7 mouse cellular contexts compared by ENCODE assay signal in the genomic region with DNA sequence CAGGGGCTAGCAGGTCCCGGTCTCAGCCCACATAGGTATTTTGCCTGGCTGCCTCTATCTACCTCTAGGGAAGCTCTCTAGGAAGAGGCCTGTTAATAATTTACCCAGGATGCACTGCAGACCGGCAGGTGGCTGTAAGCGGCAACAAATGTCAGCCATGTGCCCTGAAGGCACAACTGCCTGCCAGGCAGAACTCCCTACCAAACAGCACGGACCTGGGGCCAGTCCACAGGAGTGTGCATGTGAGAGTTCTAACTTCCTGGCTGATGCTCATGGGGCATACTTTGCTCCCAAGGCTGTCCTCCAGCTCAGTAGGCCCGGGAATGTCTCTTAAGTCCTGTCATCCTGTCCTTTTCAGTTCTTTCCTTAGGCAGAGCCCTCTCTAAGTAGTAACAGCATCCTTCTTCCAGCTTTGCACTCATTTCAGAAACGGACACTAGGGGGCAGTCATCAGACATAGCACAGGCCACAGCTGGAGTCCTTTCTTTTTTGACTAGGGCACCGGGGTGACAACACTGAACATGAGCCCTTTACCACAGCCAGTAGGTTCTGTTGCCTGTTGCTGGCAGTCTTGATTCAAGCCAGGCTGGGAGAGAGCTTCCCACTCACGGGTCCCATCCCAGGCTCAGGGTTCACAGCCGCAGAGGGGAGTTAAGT.
DNase-seq lines count a peak whose midpoint lies in the region; ATAC-seq lines count a peak whose summit lies in the region.

No protein-coding gene starts in this region.

- 41% methylated on average over 9 of the region's 9 CpGs for WGBS in hindbrain, embryonic 16.5 days

- peak; percentile 73 for DNase-seq in T-cell, adult 2 months (ENCODE audit: low spot score)
- peak; percentile 77 for DNase-seq in cerebellum, adult 8-10 months
- peak; percentile 51 to 74 for DNase-seq in frontal cortex, postnatal 14 days (ENCODE audit: low spot score in 2 of 2)
- DNase-seq in layer of hippocampus, postnatal 36 days: peak; percentile 31 to 68
- peak; percentile 78 for DNase-seq in right cerebral cortex, postnatal 14 days

- H3K4me3 ChIP-seq in hindbrain, embryonic 16.5 days (ENCODE audit: low read length): no peak overlapping the region

- H3K9me3 ChIP-seq in hindbrain, embryonic 16.5 days (ENCODE audit: control insufficient read depth, low read length): no peaks in the 10 kb centered on the region

- H3K36me3 ChIP-seq in hindbrain, embryonic 16.5 days (ENCODE audit: control insufficient read depth, insufficient read depth, low read length): no peaks in the 10 kb centered on the region

- no peaks in the 10 kb centered on the region for H3K27me3 ChIP-seq in hindbrain, embryonic 16.5 days (replicated peaks; ENCODE audit: control insufficient read depth, insufficient read depth, low read length)

- peak; percentile 81 for ATAC-seq in hindbrain, embryonic 16.5 days
- peak; percentile 93 for ATAC-seq in megakaryocyte, adult 5-6 weeks (ENCODE audit: poor library complexity, severe bottlenecking)

- H3K4me1 ChIP-seq in hindbrain, embryonic 16.5 days (ENCODE audit: control insufficient read depth, insufficient read depth, low read depth, low read length): no peaks in the 10 kb centered on the region

- no peak overlapping the region for H3K4me2 ChIP-seq in hindbrain, embryonic 16.5 days (ENCODE audit: low read length)

- no peak overlapping the region for H3K9ac ChIP-seq in hindbrain, embryonic 16.5 days (ENCODE audit: low read depth, low read length)

- no peak overlapping the region for H3K27ac ChIP-seq in hindbrain, embryonic 16.5 days (ENCODE audit: low read depth, low read length)
